Mouse (Mus musculus): ENCODE measurements around the gene Dbnl.

Gene Dbnl

GRCm38 (mm10) chr11:5788056-5789014 is at the start of gene Dbnl:
Gene Dbnl, plus strand, starts transcription at chr11:5788488.
- peak; percentile 97 for DNase-seq

DNA sequence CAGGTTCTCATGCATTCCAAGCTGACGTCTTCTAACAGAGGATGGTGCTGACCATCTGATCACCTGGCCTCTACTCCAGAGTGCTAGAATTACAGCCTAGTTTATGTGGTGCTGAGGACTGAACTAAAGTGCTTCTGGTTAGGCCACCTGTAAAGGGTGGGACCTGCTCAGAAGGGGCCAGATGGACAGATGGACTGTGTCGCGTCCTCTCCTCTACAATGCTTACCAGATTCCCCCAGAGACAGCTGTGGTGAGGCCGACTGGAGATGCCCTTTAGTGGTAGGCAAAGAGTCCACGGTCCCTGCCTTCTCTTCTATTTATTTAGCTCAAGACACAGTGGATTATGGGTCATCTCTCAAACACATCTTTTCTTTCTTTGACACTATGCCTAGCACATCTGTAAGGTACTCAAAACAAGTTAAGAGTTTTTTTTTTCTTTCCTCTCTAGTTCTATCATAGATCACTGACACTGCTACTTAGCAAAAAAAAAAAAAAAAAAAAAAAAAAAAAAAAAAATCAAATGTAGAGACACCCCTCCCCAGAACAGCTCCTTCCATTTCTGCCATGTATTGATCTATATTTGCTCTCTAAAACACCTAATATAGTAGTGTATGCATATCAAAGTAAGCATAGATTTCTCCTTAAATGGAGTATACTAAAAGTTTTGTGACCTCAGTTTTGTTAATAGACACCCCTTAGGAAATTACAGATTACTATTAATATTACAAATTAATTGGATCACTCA is 49.2 kb upstream of the Dbnl start:
- no peak for DNase-seq

- peak; percentile 25 to 32 for DNase-seq
These were observed 48.4 kb upstream of the Dbnl start for GRCm38 (mm10) chr11:5739846-5740245.

GRCm38 (mm10) chr11:5740599-5740964 is 47.7 kb upstream of the Dbnl start:
- DNase-seq = peak in 1 of 2 experiments; percentile 73

- peak; percentile 76 to 77 for DNase-seq
These were observed 47.2 kb upstream of the Dbnl start for GRCm38 (mm10) chr11:5740965-5741627.

GRCm38 (mm10) chr11:5742106-5742505 is 46.2 kb upstream of the Dbnl start:
- DNase-seq = peak; percentile 25 to 36

DNA sequence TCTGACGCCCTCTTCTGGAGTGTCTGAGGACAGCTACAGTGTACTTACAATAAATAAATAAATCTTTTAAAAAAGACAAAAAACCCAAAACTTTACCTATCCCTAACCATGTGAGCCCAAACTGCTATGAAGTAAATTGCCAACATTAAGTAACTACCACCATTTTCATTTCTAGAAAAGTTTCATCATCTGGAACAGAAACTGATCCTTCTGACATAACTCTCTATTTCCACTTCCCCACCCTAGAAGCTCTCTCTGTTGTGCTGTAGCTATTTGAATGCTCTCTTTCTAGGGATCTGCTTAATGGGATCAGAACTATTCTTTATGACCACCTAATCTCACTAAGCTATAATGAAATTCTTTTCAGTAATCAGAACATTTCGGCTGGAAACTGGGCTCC is 43.3 kb upstream of the Dbnl start:
- DNase-seq = no peak

- DNase-seq = no peak
These were observed 34.5 kb upstream of the Dbnl start for GRCm38 (mm10) chr11:5753755-5754154.

DNA sequence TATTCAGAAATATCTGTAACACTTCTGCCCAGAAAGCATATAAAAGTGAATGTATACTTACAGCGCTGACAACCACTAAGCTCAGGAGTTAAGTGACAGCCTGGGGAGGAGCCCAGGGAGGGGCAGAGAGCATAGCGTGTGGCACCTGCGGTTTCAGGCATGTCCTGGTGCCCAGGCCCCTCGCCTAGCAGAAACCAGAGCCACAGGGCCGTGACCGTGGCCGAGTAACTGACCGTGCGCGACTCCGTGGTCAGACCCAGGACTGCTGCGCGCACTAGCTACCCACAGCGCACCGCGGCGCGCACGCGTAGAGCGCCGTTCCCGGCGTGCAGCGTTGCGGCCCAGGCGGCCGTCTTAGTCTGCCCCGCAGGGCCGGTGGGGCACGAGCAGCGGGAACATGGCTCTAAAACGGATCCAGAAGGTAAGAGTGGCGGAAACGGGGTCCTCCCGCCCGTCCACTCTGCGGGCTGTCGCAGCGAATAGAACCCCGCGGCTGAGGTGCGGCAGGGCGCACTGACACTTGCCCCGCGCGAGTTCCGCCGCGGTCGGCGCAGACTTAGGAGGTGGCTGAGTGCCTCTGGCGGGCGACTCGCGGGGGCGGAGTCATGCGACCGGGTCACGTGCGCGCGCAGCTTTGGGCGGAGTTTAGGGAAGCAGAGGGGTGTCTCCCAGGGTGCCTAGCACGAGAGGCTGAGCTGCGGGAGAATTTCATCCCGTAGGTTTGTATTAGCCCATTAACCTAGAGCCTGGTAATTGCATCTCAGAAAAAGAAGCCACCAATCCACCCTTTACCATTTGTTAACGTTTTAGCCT is 26.3 kb upstream of the Dbnl start, which contains the start of gene Urgcp:
Gene Urgcp, minus strand, starts transcription at position 557 of the 813 bp plus-strand sequence.
- DNase-seq = peak; percentile 97

DNA sequence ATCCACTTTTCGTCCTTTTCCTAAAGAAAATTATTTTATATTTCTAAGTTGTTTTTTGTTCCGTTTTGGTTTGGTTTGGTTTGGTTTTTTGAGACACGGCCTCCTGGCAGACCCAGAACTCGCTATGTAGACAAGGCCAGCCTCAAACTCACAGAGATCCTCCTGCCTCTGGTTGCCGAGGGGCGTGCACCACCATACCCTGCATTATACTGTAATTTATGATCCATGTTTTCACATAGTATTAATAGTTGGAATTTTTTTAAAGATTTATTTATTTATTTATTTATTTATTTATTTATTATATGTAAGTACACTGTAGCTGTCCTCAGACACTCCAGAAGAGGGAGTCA is 25.7 kb upstream of the Dbnl start:
- DNase-seq = peak in 1 of 2 experiments; percentile 30

GRCm38 (mm10) chr11:5766019-5766418 is 22.3 kb upstream of the Dbnl start:
- no peak for DNase-seq

GRCm38 (mm10) chr11:5778481-5778880 is 9.8 kb upstream of the Dbnl start:
- DNase-seq = peak in 1 of 2 experiments; percentile 34

DNA sequence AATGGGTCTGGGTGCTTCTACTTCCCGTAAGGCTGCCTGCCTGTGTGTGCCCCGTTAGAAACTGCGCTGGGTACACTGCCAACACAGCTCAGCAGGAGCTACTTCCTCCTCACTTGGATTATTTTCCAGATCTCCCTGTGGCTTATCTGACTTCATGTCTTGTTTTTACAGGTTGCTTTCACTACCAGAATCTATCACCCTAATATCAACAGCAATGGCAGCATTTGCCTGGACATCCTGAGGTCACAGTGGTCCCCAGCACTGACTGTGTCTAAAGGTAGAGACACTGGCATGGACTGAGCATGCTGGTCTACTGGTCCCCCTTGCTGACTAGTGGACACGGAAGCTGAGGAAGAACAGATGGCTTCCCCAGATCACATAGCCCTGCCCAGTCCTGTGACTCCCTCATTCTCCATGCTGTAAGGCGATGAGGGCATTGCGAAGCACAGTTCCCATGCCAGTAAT is 8.2 kb upstream of the Dbnl start:
- DNase-seq = peak; percentile 68 to 69

- no peak for DNase-seq
These were observed 5.9 kb upstream of the Dbnl start for GRCm38 (mm10) chr11:5782199-5782944.

DNA sequence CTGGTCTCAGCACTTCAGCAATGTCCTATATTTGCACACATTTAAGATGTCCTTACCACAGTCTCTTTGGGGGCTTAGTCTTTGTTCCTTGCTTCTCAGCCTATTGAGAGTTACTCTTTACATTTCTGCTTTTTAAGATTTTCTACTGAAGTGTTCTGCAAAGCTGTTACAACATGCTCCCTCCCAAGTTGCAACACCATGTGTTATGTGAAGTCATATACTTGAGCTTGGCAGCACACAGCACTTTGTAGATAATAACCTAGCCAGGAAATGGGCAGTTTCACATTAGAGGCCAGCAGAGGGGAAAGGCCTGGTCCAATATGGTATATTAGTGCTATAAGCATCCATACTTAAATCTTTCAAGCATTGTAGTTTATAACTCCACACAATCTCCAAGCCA is 2.6 kb upstream of the Dbnl start:
- DNase-seq = no peak

DNA sequence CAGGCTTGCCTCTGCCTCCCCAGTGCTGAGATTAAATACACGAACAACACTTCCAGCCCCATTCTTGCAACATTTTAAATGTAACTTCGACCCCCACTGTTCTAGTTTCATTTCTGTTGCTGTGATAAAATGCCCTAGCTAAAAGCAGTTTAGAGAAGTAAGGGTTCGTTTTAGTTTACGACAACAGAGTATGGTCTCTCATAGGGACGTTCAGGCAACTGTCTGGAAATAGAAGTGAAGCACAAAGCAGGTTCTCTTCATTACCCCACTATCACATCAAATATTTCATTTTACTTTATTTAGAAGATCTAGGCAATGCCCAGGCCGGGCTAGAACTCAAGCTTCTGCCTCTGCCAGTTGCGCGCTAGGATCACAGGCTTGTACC is 625 bp upstream of the Dbnl start:
- no peak for DNase-seq

DNA sequence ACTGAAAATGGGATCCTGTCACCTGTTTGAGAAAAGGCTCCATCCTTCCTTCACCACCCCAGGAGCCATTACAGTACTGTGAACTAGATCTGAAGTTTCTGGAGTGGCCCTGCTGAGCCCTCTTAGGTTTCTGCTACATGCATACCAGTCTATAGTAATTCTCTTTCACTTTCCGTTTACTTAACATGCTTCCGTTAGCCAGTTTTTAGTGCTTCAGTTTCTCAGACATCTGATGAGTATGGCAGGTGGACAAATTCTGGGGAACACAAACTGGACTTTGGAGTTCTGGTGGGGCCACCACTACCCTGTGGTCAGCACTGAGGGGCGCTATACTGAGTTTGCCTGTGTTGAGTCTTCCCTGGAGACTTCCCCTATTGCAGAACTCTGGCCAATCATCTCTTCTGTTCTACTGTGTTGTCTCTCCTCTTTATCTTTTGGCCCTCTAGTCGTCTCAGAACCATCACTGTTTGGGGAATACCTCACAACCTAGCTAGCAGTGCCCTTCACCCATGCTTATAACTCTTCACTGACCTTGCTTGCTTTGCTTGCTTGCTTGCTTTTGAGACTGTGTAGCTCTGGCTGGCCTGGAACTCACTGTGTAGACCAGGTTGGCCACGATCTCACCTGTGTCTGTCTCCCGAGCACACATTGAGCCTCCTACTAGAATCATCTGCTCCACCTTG is 924 bp downstream of the Dbnl start:
- DNase-seq = no peak

- no peak for DNase-seq
These were observed 1.6 kb downstream of the Dbnl start for GRCm38 (mm10) chr11:5789754-5790333.

DNA sequence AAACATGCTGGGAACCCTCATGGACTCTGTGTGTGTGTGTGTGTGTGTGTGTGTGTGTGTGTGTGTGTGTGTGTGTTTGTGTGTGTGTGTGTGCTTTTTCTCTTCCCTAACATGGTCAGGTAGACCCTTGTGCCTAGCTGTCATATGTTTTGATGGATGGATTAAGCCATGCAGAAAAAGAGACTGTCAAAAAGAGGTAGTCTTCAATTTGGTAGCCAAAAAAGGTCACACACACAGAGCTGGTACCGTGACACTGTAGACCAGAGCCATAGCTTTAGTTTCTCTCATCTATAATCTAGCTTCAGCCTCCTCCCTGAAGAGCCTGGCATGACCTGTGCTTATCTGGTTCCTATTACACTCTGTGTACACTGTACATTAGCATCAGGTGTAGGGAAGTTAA is 2.1 kb downstream of the Dbnl start:
- no peak for DNase-seq

DNA sequence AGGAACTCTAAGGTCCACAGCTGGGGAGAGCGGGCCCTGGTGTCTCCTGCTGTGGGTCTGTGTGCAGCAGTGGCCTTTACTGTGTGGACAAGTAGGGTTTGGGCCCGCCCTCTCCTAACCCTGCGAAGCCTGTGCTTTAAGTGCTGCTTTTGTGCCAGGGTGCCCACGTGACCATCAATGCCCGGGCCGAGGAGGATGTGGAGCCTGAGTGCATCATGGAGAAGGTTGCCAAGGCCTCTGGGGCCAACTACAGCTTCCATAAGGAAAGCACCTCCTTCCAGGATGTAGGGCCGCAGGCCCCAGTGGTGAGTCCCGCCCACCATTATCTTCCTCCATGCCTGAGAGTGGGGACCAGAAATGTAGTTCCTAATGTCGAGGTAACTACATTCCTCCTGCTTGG is 7.0 kb downstream of the Dbnl start:
- peak in 1 of 2 experiments; percentile 38 for DNase-seq

- DNase-seq = peak; percentile 70 to 75
These were observed 7.4 kb downstream of the Dbnl start for GRCm38 (mm10) chr11:5795706-5796105.
